Mouse (Mus musculus) neural tube, embryonic 10.5 days (tissue): ENCODE results near the gene Tmem171.

Source experiments
- DNase-seq: peaks from one replicate; pipeline ENCODE4 v3.0.0-alpha.2; 2017; ENCODE audit warnings: low spot score; ENCODE audit errors: extremely low spot score

The Tmem171 gene

DNA sequence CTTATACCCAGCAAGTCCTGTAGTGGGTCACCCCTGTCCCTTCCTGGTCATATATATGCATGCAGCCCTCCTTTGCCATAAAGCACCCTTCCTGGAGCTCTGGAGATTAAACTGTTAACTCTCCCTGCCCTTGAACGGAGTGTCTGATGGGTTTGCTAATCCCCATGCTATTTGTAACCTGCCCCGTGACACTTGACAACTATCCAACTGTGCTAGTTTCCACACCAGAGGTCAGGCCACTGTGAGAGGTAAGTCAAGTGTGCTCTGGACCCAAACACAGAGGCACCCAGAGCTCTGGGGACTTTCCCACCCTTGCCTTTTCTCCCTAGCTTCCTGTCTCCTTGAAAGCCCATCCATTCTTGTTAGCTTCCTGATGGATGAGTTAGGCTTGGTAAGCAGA lies 912 bp upstream of the Tmem171 start:
- DNase-seq, result no peak

- DNase-seq, result no peak
These were observed 1.3 kb downstream of the Tmem171 start for GRCm38 (mm10) chr13:98693316-98693715.

DNA sequence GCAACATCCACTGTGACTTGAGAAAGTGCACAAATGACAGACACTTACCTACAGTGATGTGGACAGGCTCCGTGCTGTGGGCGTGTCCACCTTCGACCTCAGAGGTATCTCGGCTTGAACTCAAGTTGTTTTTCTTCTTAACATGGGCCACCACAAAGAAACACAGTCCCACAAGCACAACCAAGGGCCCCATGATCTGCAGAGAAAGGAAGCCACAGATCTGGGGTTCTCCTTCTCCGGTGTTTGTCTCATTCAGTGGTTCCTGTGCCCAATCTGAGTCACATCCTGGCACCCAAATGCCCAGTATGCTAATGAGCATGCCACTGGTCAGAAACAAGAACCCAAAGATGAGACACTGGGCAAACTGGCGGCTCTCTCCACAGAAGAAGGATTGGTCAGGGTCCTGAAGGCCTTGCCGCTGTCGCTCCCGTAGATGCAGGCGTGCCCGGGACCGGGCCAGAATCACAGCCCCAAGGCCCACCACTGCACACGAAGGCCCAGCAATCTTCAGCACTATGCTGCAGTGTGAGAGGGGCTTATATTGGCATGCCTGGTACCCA lies 2.6 kb downstream of the Tmem171 start:
- DNase-seq, result no peak

DNA sequence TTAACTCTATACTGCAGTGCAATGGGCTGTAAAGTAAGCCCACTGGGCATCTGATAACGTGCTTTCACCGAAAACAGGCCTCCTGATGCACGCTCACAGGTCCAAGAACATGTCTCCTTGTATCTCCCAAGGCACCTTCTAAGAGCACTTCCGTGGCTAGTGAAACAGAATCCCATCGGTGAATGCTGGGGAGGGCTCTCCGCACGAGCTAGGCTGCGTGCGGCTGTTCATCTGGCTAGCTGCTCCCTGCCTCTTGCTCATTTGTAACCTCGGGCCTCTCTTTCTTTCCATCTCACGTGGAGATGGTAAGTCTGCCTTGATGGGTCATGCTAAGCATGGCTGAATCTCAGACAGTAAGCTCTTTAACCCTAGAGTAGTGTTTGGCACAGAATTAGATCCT lies 3.7 kb downstream of the Tmem171 start:
- DNase-seq, result no peak

GRCm38 (mm10) chr13:98689605-98690290 lies 4.9 kb downstream of the Tmem171 start:
- DNase-seq, result no peak

GRCm38 (mm10) chr13:98687931-98688330 lies 6.7 kb downstream of the Tmem171 start:
- DNase-seq, result no peak

GRCm38 (mm10) chr13:98684144-98684900 lies 10.3 kb downstream of the Tmem171 start:
- no peak for DNase-seq

DNA sequence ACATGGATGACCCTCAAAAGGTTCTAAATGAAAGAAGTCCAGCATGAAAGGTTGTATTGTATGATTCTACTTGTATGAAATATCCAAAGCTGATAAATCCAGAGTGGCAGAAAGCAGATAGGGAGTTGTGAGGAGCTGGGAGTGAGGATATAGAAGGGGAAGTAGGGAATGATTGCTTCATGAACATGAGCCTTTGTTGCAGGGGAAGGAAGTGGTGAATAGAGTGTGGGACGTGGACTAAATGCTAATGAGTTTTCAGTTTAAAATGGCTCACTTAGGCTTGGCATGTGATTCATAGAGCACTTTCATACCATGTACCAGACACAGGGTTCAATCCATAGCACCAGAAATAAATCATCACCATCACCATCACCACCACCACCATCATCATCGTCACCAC lies 11.2 kb downstream of the Tmem171 start:
- DNase-seq, result no peak

DNA sequence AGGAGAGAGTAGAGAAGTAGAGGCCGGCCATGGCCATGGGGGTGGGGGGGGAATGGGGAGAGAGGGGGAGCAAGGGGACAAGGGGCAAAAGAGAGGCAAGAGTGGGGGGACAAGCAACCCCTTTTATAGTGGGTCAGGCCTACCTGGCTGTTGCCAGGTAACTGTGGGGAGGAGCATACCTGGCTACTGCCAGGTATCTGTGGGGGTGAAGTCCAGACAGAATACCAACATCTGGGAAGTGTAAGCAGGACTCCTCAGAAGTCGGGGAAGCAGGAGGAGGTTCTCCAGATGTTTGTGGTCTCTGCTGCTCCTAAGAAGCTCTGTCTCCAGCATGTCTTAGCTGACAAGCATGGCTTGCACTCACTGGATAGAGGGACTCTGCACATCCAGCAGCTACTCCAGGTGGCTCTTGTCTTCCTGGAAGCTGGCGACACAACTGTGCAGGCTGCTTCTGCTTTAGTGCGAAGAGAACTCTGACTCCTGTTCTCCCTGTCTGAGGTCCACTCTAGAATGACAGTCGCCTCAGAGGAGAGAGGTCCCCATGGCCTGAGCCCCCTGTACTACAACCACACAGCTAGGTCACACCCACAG lies 14.1 kb downstream of the Tmem171 start:
- no peak for DNase-seq

- no peak for DNase-seq
These were observed 15.0 kb downstream of the Tmem171 start for GRCm38 (mm10) chr13:98679631-98680041.

DNA sequence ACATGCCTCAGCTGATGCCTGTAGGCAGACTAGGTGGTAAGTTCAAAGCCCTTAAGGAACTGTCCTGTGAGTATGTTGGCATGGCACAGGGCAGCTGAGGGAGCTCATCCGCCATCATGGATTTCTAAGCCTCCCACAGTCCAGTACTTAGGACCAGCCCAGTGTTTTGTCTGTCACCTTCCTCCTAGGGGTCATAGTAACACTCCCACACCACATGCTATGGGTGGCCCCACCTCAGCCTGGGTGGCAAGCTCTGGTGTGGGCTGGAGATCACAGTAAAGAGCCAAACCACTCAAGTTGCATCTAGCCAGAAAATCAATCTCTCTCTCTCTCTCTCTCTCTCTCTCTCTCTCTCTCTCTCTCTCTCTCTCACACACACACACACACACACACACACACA lies 15.4 kb downstream of the Tmem171 start:
- DNase-seq, result no peak

DNA sequence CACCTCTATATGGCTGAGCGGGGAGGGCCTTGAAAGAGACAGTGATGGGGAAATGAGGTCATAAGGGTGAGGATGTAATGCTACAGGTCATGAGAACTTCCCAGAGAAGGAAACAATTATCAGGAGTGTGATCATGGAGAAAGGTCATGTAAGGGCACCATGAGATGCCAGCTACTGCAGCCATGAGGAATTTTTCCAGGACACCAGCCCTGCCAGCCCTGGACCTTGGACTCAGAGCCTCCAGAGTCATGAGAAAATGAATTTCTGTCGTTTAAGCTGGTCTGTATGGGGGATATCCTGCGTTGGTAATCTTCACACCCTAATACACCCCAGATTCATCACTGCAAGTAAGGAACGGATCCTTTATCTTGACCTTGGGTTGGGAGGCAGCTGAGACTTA lies 20.7 kb downstream of the Tmem171 start:
- no peak for DNase-seq

DNA sequence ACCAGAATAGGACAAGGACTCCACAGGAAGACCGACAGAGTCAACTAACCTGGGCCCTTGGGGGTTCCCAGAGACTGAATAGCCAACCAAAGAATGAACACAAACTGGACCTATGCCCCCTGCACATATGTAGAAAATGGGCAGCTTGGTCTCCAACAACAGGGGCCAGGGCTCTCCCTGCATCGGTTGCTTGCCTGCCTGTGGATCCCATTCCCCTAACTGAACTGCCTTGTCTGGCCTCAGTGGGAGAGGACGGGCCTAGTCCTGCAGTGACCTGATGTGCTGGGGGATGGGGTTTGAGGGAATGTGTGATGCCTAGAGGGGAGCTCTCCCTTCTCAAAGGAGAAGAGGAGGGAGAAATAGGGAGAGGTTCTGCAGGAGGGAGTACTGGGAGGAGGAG lies 25.3 kb downstream of the Tmem171 start:
- no peak for DNase-seq

GRCm38 (mm10) chr13:98667316-98667715 lies 27.3 kb downstream of the Tmem171 start:
- no peak for DNase-seq

GRCm38 (mm10) chr13:98665240-98665639 lies 29.4 kb downstream of the Tmem171 start:
- DNase-seq, result no peak

DNA sequence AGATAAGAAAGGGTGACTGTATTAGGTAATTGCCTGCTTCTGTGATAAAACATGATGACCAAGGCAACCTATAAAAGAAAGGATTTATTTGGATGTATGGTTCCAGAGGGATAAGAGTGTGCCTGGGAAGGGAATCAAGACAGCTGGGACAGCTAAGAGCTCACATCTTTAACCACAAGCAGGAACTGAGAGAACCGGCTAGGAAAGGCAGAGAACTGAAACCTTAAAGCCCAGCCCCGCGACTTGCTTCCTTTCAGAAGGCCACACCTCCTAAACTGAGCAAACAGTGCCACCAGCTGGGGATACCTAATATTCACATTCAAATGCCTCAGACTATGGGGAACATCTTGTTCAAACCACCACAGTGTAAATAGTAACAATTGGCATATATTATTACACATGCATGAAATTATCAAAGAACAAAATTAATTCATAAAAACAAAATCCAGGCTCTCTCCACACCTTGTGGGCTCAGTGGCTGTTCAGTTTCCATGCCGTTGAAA lies 32.4 kb downstream of the Tmem171 start:
- no peak for DNase-seq

GRCm38 (mm10) chr13:98656034-98656471 lies 38.6 kb downstream of the Tmem171 start:
- no peak for DNase-seq

DNA sequence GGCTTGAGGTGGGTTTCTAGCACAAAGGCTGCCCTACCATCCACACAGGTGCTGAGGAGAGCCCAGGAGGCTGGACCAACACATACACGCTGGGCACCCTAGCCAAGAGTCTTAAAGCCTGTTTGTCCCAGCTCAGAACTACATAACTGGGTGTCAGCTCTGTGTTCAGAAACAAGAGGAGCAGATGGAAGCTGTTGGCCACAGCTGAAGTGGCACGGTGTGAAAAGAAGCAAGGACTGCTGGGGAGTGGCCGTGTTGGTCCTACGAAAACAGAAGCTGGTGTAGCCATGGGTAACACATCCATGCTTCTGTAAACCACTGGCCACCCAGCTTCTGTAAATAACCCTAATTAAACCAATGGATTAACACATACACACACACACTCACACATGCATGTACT lies 39.3 kb downstream of the Tmem171 start:
- DNase-seq, result no peak

DNA sequence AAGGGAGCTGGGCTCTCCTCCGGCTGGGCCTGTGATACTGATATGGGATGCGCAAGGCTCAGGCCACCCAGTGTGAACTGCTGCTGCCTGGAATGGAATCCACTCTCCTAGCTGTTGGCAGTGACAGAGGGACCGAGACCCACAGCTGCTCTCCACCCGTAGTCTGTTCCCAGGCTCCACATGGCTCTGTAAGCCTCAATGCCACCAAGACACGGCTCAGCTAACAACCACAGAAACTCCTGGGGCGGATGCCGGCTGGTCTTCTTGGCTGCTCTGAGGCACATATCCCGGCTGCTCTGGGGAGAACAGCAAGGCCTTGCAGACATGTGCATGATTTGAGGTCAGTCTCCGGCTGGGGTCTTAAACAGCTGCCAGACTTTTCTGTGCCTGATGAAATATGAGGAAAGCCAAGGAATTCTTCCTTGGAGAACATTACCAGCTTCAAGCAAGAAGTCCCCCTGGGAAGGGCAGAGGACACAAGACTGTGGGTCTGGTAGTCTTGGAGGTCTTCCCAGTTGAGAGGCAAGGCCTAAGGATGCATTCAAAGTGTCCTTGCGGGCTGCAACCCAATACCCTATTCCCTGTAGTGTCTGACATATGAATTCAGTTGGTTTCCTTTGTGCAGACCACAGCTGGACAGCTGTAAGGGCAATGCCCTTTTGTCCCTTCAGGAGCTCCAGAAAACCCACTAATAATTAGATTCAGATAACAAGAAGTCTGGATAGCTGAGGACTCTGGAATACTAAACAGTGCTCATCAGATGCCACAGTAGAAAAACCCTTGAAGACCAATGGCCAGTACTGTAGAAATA lies 40.3 kb downstream of the Tmem171 start:
- DNase-seq, result peak; percentile 25

DNA sequence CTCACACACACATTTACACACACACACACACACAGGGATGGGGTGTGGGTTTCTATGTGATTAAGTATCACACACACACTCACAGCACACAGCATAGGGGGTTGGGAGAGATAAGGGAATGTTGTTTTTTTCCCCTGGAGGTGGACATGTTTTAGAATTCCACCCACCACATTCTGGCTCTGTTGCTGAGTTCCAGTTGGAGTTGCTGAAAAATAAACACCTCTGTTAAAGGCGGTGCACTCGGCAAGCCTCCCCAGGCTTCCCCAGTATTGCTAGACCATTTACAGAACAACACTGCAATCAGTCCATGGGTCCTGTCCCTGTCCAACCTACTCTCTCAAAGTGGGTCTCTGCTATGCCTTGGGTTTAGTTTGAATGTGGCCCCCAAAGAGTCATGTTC lies 42.4 kb downstream of the Tmem171 start:
- no peak for DNase-seq
